Mouse (Mus musculus) heart, adult 2 months (tissue): ENCODE data around the gene Shank1. TPM values are rescaled to one million over a fixed set of nuclear protein-coding genes. Genes with fewer than 3 reads are reported as not detected.

Experiments used
- DNase-seq, 2 experiments: peaks; one replicate each; pipeline ENCODE4 v3.0.0; 2021
- H3K27ac ChIP-seq: fragments of 200-600 bp; 2 replicates; pipeline ENCODE4 v1.8.1; 2022
- H3K27me3 ChIP-seq: fragments of 200-500 bp; 2 replicates; pipeline ENCODE4 v1.6.1; 2012; ENCODE audit warnings: mild to moderate bottlenecking, low read length, inconsistent platforms, mixed read lengths; ENCODE audit not compliant: control insufficient read depth, insufficient read depth
- H3K36me3 ChIP-seq: fragments of 200-500 bp; 2 replicates; pipeline ENCODE4 v1.6.1; 2012; ENCODE audit warnings: low read length, inconsistent platforms; ENCODE audit not compliant: control insufficient read depth, insufficient read depth
- H3K4me1 ChIP-seq: fragments of 200-500 bp; 2 replicates; pipeline ENCODE4 v1.6.1; 2011; ENCODE audit warnings: low read length; ENCODE audit not compliant: control insufficient read depth, insufficient read depth
- H3K4me3 ChIP-seq: fragments of 200-600 bp; 2 replicates; pipeline ENCODE4 v1.8.1; 2022
- H3K79me2 ChIP-seq: fragments of 200-500 bp; replicated peaks from 2 replicates; pipeline ENCODE4 v1.6.1; 2012; ENCODE audit warnings: mild to moderate bottlenecking, inconsistent platforms, low read length, moderate library complexity, mixed read lengths; ENCODE audit not compliant: control insufficient read depth, insufficient read depth
- H3K9ac ChIP-seq: fragments of 200-500 bp; 2 replicates; pipeline ENCODE4 v1.6.1; 2012; ENCODE audit warnings: low read depth, mild to moderate bottlenecking, control low read depth, inconsistent platforms, low read length, mixed read lengths
- CTCF ChIP-seq: fragments of 200-600 bp; IDR thresholded peaks from 2 replicates; pipeline ENCODE4 v1.8.1; 2022; ENCODE audit warnings: antibody characterized with exemption, mild to moderate bottlenecking, moderate library complexity
- EP300 ChIP-seq: fragments of 200-500 bp; IDR thresholded peaks from 2 replicates; pipeline ENCODE4 v1.6.1; 2011; ENCODE audit warnings: low read depth, low read length, control low read depth; ENCODE audit not compliant: insufficient read depth
- POLR2A ChIP-seq: fragments of 200-500 bp; IDR thresholded peaks from 2 replicates; pipeline ENCODE4 v1.6.1; 2011; ENCODE audit warnings: mild to moderate bottlenecking, low read depth, low read length, control low read depth; ENCODE audit not compliant: insufficient read depth
- WGBS: fragments of 180-500 bp; shearing (Covaris S2); methylation state at CpG from one replicate; pipeline ENCODE4 v1.1.7; 2018; 5-methylcytosine and 5-hydroxymethylcytosine counted together
- intact Hi-C: fragments of 180-260 bp; cut with DNase I; formaldehyde crosslinking; loops from one replicate; pipeline ENCODE4 v1.15.1; 2025
- polyA plus RNA-seq: library from polyadenylated mRNA; depleted of rRNA; stranded (reverse); fragments of >200 nt; gene quantifications from 2 replicates; pipeline ENCODE4 v1.2.3, GENCODE M21; 2012
- total RNA-seq, 2 experiments: library from RNA; stranded (reverse); gene quantifications; 2 replicates each; pipeline ENCODE4 v1.2.3; 2021

Shank1 gene
- total and polyA plus RNA-seq, 3 experiments = 0.94 to 2.3 (median 1.2) TPM

DNA sequence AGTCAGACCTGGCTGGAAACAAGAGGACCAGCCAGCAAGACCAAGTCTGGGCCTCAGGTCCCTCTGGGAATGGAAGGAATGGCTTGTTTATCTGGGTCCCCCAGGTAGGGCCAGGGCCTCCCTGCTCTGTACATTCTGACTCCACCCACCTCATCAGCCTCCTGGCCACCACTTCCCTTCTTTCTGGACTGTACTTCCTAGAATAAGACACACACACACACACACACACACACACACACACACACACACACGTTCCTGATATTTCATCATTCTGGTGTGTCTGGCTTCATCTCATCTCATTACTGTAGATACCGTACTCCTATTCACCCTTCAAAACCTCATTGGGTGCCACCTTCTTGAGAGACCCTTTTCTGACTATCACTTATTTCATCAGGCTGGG, 40.7 kb upstream of the Shank1 start:
- DNase-seq = no peak
- intact Hi-C loops = loop anchor here (10.0 kb wide), 1 partner anchor 385 kb away; no protein-coding TSS in a partner anchor
- Histone ChIP-seq H3K79me2 (no peaks in the 10 kb centered on the region), H3K4me1 (no peaks in the 10 kb centered on the region), H3K36me3 (no peaks in the 10 kb centered on the region), H3K4me3 (no peak overlapping the region), H3K9ac (no peak overlapping the region), H3K27me3 (no peaks in the 10 kb centered on the region; the same call in 1 of the 2 replicates), H3K27ac (no peak overlapping the region)
- 65% methylated on average over 2 of the region's 2 CpGs for WGBS
- TF ChIP-seq EP300 = no peak
- no peak for TF ChIP-seq POLR2A
- TF ChIP-seq CTCF = no peak

DNA sequence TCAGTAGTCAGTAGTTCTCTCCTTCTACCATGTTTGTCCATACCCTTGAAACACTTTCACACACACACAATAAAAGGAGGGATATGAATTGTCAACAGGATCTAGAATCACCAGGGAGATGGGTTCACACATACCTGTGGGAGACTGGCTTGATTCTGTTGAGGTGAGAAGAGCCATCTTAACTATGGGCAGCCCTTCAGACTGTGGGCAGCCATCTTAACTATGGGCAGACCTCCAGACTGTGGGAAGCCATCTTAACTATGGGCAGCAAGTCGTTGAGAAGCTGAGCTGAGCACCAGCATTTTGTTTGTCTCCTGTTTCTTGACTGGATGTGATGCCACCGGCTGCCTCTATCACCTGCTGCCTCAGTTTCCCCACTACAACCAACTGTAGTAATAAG, 38.7 kb upstream of the Shank1 start:
- no peak overlapping the region for H3K4me3 ChIP-seq
- H3K9ac ChIP-seq = no peak overlapping the region
- TF ChIP-seq CTCF = no peak
- TF ChIP-seq POLR2A = no peak
- no peak for TF ChIP-seq EP300
- H3K4me1 ChIP-seq = no peaks in the 10 kb centered on the region
- H3K27me3 ChIP-seq = no peaks in the 10 kb centered on the region; the same call in 1 of the 2 replicates
- no peaks in the 10 kb centered on the region for H3K79me2 ChIP-seq
- DNase-seq = no peak
- intact Hi-C loops = no loop called here
- WGBS = 75% methylated on average over 2 of the region's 2 CpGs
- H3K36me3 ChIP-seq = no peaks in the 10 kb centered on the region
- no peak overlapping the region for H3K27ac ChIP-seq

DNA sequence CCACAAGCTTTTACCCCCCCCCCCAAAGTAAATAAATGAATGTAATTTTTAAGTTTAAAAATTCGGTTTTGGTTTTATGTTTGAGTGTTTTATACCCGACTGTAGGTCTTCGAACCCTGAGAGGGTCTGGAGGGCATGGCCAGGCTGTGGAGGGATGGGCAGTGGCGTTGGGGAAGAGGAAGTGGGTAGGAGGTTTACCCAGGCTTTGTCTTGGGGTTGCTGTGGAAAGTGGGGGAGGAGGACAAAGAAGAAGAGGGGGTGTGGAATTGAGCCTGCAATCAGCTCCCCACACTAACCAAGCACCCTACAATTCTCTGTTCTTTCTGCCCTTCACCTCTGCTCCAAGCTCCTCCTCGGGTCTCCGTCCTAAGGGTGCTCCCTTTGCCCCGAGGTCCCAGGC, 37.5 kb upstream of the Shank1 start:
- Histone ChIP-seq H3K4me1 (no peaks in the 10 kb centered on the region), H3K4me3 (no peak overlapping the region), H3K9ac (no peak overlapping the region), H3K79me2 (no peaks in the 10 kb centered on the region), H3K27ac (no peak overlapping the region), H3K27me3 (no peaks in the 10 kb centered on the region; the same call in 1 of the 2 replicates), H3K36me3 (no peaks in the 10 kb centered on the region)
- no peak for TF ChIP-seq EP300
- WGBS = 79% methylated on average over 7 of the region's 7 CpGs
- intact Hi-C loops = no loop called here
- DNase-seq = no peak

DNA sequence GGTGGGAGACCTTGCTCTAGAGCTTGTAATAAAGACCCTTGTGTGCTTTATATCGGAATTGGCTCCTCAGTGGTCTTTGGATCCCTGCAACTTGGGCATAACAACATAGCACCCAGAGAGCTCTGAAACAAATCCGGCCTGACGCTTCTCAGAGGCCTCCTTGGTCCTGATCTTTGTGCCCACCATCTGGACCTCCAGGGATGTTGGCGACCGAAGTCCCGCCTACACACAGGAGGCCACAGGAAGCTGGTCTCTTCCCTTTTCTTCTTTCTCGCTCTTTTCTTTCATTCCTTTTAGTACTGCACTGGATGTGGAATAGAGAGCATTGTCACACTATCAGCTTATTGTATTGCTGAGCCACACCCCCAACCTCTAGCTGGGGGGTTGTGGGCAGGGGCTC, 36.6 kb upstream of the Shank1 start:
- Histone ChIP-seq H3K4me1 (no peaks in the 10 kb centered on the region), H3K27me3 (no peaks in the 10 kb centered on the region; the same call in 1 of the 2 replicates), H3K9ac (no peak overlapping the region), H3K4me3 (no peak overlapping the region), H3K36me3 (no peaks in the 10 kb centered on the region), H3K27ac (no peak overlapping the region), H3K79me2 (no peaks in the 10 kb centered on the region)
- WGBS = 61% methylated on average over 7 of the region's 7 CpGs
- intact Hi-C loops = no loop called here
- TF ChIP-seq POLR2A (no peak), EP300 (no peak), CTCF (no peak)
- DNase-seq = no peak

GRCm38 (mm10) chr7:44274096-44274495, 36.0 kb upstream of the Shank1 start:
- TF ChIP-seq CTCF = no peak
- TF ChIP-seq POLR2A = no peak
- TF ChIP-seq EP300 = no peak
- no peak overlapping the region for H3K9ac ChIP-seq
- intact Hi-C loops = no loop called here
- 34% methylated on average over 11 of the region's 11 CpGs for WGBS
- no peaks in the 10 kb centered on the region for H3K4me1 ChIP-seq
- H3K36me3 ChIP-seq = no peaks in the 10 kb centered on the region
- no peaks in the 10 kb centered on the region for H3K79me2 ChIP-seq
- no peaks in the 10 kb centered on the region; the same call in 1 of the 2 replicates for H3K27me3 ChIP-seq
- no peak overlapping the region for H3K27ac ChIP-seq
- no peak for DNase-seq
- no peak overlapping the region for H3K4me3 ChIP-seq

- H3K36me3 ChIP-seq = no peaks in the 10 kb centered on the region
- no peak overlapping the region for H3K9ac ChIP-seq
- no peaks in the 10 kb centered on the region; the same call in 1 of the 2 replicates for H3K27me3 ChIP-seq
- intact Hi-C loops = no loop called here
- 72% methylated on average over 3 of the region's 3 CpGs for WGBS
- no peak overlapping the region for H3K27ac ChIP-seq
- no peak for DNase-seq
- TF ChIP-seq EP300 (no peak), POLR2A (no peak), CTCF (no peak)
- H3K79me2 ChIP-seq = no peaks in the 10 kb centered on the region
- H3K4me1 ChIP-seq = no peaks in the 10 kb centered on the region
- H3K4me3 ChIP-seq = no peak overlapping the region
Measured at GRCm38 (mm10) chr7:44275546-44275945, 34.5 kb upstream of the Shank1 start.
